Mouse (Mus musculus) gastrocnemius, adult 8-10 months (tissue): ENCODE measurements around the gene S1pr4. TPM values are rescaled to one million over a fixed set of nuclear protein-coding genes. Genes with fewer than 3 reads are reported as not detected.

ENCODE experiments used
- microRNA-seq: library from miRNA; unstranded; fragments of <30 nt; microRNA quantifications from one replicate; pipeline ENCODE4 v1.2.0, GENCODE M21; 2022
- total RNA-seq, 4 experiments: library from RNA; stranded (reverse); gene quantifications; 2 replicates each; pipeline ENCODE4 v1.2.4; 2022

The S1pr4 gene
- total RNA-seq, 4 experiments from 2014 or later, result 0.27 to 1.0 (median 0.59) TPM

Small RNA genes lying within 50 kb of the gene (microRNA-seq; reads per million reads assigned to microRNA genes)
- gene Gm25595, result not detected

Other genes starting within 250 kb of the S1pr4 start
- under 1 TPM in 2 of 4 experiments, not detected in 2; 0.31 TPM for gene Matk, start 247.2 kb downstream of the S1pr4 start, total RNA-seq
- gene Mrpl54, start 233.2 kb downstream of the S1pr4 start, total RNA-seq, result 100 to 1,000 TPM in 3 of 4 experiments, 10 to 100 TPM in 1; 96.1 to 111 (median 102) TPM
- gene Apba3, start 233.2 kb downstream of the S1pr4 start, total RNA-seq, result 100 to 1,000 TPM in 2 of 4 experiments, 10 to 100 TPM in 2; 94.6 to 106 (median 98.8) TPM
- gene Tjp3, start 208.6 kb downstream of the S1pr4 start, total RNA-seq, result not detected
- 10 to 100 TPM; 18.5 to 22.8 (median 21.9) TPM for gene Pip5k1c, start 207.2 kb downstream of the S1pr4 start, total RNA-seq
- gene Cactin, start 179.0 kb downstream of the S1pr4 start, total RNA-seq, result 10 to 100 TPM in 1 of 4 experiments, 1 to 10 TPM in 3; 9.4 to 11.3 (median 9.8) TPM
- gene Tbxa2r, start 171.4 kb downstream of the S1pr4 start, total RNA-seq, result under 1 TPM; 0.12 to 0.36 (median 0.19) TPM
- gene Gipc3, start 156.9 kb downstream of the S1pr4 start, total RNA-seq, result 1 to 10 TPM in 1 of 4 experiments, under 1 TPM in 3; 0.46 to 1.2 (median 0.73) TPM
- 10 to 100 TPM; 16.9 to 22.8 (median 21.1) TPM for gene Hmg20b, start 149.7 kb downstream of the S1pr4 start, total RNA-seq
- gene Mfsd12, start 142.6 kb downstream of the S1pr4 start, total RNA-seq, result 1 to 10 TPM; 1.7 to 3.1 (median 2.1) TPM
- under 1 TPM; 0.22 to 0.68 (median 0.60) TPM for gene 4930404N11Rik, start 134.3 kb downstream of the S1pr4 start, total RNA-seq
- 10 to 100 TPM; 14.8 to 18.5 (median 16.6) TPM for gene Fzr1, start 121.6 kb downstream of the S1pr4 start, total RNA-seq
- gene Dohh, start 115.7 kb downstream of the S1pr4 start, total RNA-seq, result 10 to 100 TPM; 46.5 to 50.1 (median 47.4) TPM
- gene Gm48551, start 115.7 kb downstream of the S1pr4 start, total RNA-seq, result 1 to 10 TPM in 2 of 4 experiments, under 1 TPM in 2; 0.59 to 1.8 (median 1.1) TPM
- 1 to 10 TPM in 2 of 4 experiments, under 1 TPM in 1, not detected in 1; 0.43 to 1.1 (median 1.1) TPM for gene Gm48552, start 111.1 kb downstream of the S1pr4 start, total RNA-seq
- not detected for gene Smim24, start 107.1 kb downstream of the S1pr4 start, total RNA-seq
- 100 to 1,000 TPM; 223 to 267 (median 235) TPM for gene Nfic, start 44.5 kb downstream of the S1pr4 start, total RNA-seq
- gene Celf5, start 17.4 kb downstream of the S1pr4 start, total RNA-seq, result under 1 TPM in 2 of 4 experiments, not detected in 2; 0.05 to 0.31 TPM
- 10 to 100 TPM; 41.6 to 49.3 (median 43.1) TPM for gene Ncln, start 3.7 kb downstream of the S1pr4 start, total RNA-seq
- gene Gna15, start 24.1 kb upstream of the S1pr4 start, total RNA-seq, result under 1 TPM; 0.19 to 0.80 (median 0.24) TPM
- 10 to 100 TPM; 26.2 to 30.7 (median 28.4) TPM for gene Gna11, start 45.1 kb upstream of the S1pr4 start, total RNA-seq
- gene Aes, start 59.4 kb upstream of the S1pr4 start, total RNA-seq, result 100 to 1,000 TPM; 851 to 988 (median 920) TPM
- gene Tle2, start 74.4 kb upstream of the S1pr4 start, total RNA-seq, result 1 to 10 TPM; 3.1 to 4.3 (median 4.0) TPM
- 1 to 10 TPM; 4.1 to 6.9 (median 5.3) TPM for gene Tle6, start 100.9 kb upstream of the S1pr4 start, total RNA-seq
- gene BC025920, start 106.1 kb upstream of the S1pr4 start, total RNA-seq, result 1 to 10 TPM; 2.8 to 3.8 (median 3.0) TPM
- 1 to 10 TPM; 3.1 to 5.4 (median 4.8) TPM for gene Sirt6, start 127.7 kb upstream of the S1pr4 start, total RNA-seq
- 10 to 100 TPM in 1 of 4 experiments, 1 to 10 TPM in 3; 8.1 to 11.8 (median 9.1) TPM for gene Ankrd24, start 128.4 kb upstream of the S1pr4 start, total RNA-seq
- gene Gm10778, start 148.9 kb upstream of the S1pr4 start, total RNA-seq, result 1 to 10 TPM; 1.3 to 2.1 (median 1.5) TPM
- 1 to 10 TPM; 4.1 to 5.2 (median 4.8) TPM for gene Zfp433, start 204.7 kb upstream of the S1pr4 start, total RNA-seq